10 mouse cellular contexts compared by ENCODE assay signal in the genomic region with DNA sequence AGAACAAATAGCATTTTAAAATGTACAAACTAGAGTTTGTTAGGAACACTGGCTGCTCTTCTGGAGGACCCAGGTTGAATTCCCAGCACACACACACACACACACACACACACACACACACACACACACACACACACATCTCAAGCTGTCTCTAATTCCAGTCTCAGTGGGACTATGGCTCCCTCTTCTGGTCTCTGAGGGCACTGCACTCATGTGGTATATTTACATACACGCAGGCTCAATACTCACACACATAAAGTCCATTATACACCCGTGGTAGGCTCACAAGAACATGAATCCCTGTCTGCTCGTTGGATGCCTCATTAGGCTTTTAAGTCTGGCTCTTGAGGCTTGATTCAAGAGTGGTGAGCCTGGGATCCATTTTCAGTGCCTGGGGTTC. TPM values are rescaled to one million over a fixed set of nuclear protein-coding genes. Genes with fewer than 3 reads are reported as not detected.
A peak's percentile ranks its signal among the peaks of the same experiment; 100 is the strongest.
DNase-seq lines count a peak whose midpoint lies in the region; ATAC-seq and TF ChIP-seq lines count a peak whose summit lies in the region.
"Had no signal": no experiment of that assay in that cellular context is flagged by ENCODE, and none has a peak within 500 bp of the region (broad histone marks: within the 10 kb centered on the region; RNA-seq: fewer than 3 reads in every experiment).

No protein-coding gene starts in this region.

- peak; percentile 2 for DNase-seq in left cerebral cortex, postnatal 4 days
- no peak for DNase-seq in left cerebral cortex, adult 2 months (ENCODE audit: extremely low spot score in 1 of 2, low spot score in 2 of 2)
- peak; percentile 9 for DNase-seq in MN1 (ENCODE audit: low spot score)
- peak; percentile 25 for DNase-seq in forelimb bud, embryonic 11.5 days (ENCODE audit: low read depth, low spot score)
- DNase-seq in retina, postnatal 1 day, result peak; percentile 7
- no peak for DNase-seq in T-cell, adult 2 months (ENCODE audit: low spot score)
- DNase-seq in cerebellum, postnatal 10 days, result no peak

- no peak overlapping the region for H3K4me3 ChIP-seq in left cerebral cortex, adult 2 months
- H3K4me3 ChIP-seq: midbrain, embryonic 12.5 days had no signal

- intact Hi-C loops in left cerebral cortex, postnatal 4 days (cut with DNase I), result no loop called here
- intact Hi-C loops in left cerebral cortex, adult 2 months (cut with DNase I), result no loop called here

- no peak; the same call in 1 of the 2 replicates for TF ChIP-seq CTCF in left cerebral cortex, adult 2 months (IDR thresholded peaks at IDR 0.05)

- no peak for ATAC-seq in megakaryocyte-erythroid progenitor cell, adult 5-6 weeks (replicated peaks; ENCODE audit: low FRiP score, low TSS enrichment, poor library complexity, severe bottlenecking)

- H3K27ac ChIP-seq in left cerebral cortex, adult 2 months, result no peak overlapping the region
- H3K27ac ChIP-seq: midbrain, embryonic 12.5 days had no signal

RNA-seq across cellular contexts. Expression of gene Cyp2b10, which starts 6.6 kb away (rescaled TPM):
- not detected for total RNA-seq in left cerebral cortex, postnatal 4 days (2021)
- under 1 TPM in 1 of 2 experiments, not detected in 1; 0.18 TPM for total RNA-seq in left cerebral cortex, adult 2 months (2021)
- not detected in 2 replicates for total RNA-seq in megakaryocyte-erythroid progenitor cell, adult 5-6 weeks (2014; fragmentation: Nextera tagmentation)
- not detected in 2 replicates for total RNA-seq in megakaryocyte-erythroid progenitor cell, adult 5-6 weeks (2017)
- total RNA-seq: common myeloid progenitor, adult 5-6 weeks had no signal

Comparison
In these comparisons a context has a peak if more than half of its experiments do, and no peak if none do; other contexts are left out.
1. DNase-seq: peak in left cerebral cortex, postnatal 4 days (single experiment), MN1 (single experiment), forelimb bud, embryonic 11.5 days (single experiment) and retina, postnatal 1 day (single experiment); none in left cerebral cortex, adult 2 months (0 of 2), T-cell, adult 2 months (single experiment) and cerebellum, postnatal 10 days (0 of 2).